ENCODE assay signal across 17 mouse cellular contexts in genomic region chr17:27778671-27779355, GRCm38 (mm10). TPM values are rescaled to one million over a fixed set of nuclear protein-coding genes. Genes with fewer than 3 reads are reported as not detected.
DNase-seq lines count a peak whose midpoint lies in the region; ATAC-seq lines count a peak whose summit lies in the region.
"Had no signal": no experiment of that assay in that cellular context is flagged by ENCODE, and none has a peak within 500 bp of the region (broad histone marks: within the 10 kb centered on the region; RNA-seq: fewer than 3 reads in every experiment).

No protein-coding gene starts in this region.

- peak overlapping the region; percentile 95 for H3K27ac ChIP-seq in liver, embryonic 15.5 days (replicated peaks)
- no peak overlapping the region for H3K27ac ChIP-seq in stomach, embryonic 15.5 days
- no peak overlapping the region for H3K27ac ChIP-seq in forebrain, embryonic 14.5 days (ENCODE audit: low read depth, low read length)
- H3K27ac ChIP-seq: forebrain, embryonic 10.5 days; heart, embryonic 10.5 days; lung, embryonic 15.5 days; neural tube, embryonic 13.5 days had no signal

- peaks cover 95% of the 10 kb centered on the region for H3K4me1 ChIP-seq in megakaryocyte, embryonic 14.5 days
- peaks cover 57% of the 10 kb centered on the region for H3K4me1 ChIP-seq in liver, embryonic 15.5 days (replicated peaks)
- H3K4me1 ChIP-seq in stomach, embryonic 15.5 days, result no peaks in the 10 kb centered on the region
- H3K4me1 ChIP-seq in forebrain, embryonic 14.5 days (ENCODE audit: control insufficient read depth, insufficient read depth, low read length), result no peaks in the 10 kb centered on the region
- H3K4me1 ChIP-seq: lung, embryonic 15.5 days; neural tube, embryonic 13.5 days had no signal

- no peaks in the 10 kb centered on the region for H3K9me3 ChIP-seq in megakaryocyte, embryonic 14.5 days
- H3K9me3 ChIP-seq in liver, embryonic 15.5 days (replicated peaks), result no peaks in the 10 kb centered on the region
- H3K9me3 ChIP-seq in stomach, embryonic 15.5 days, result no peaks in the 10 kb centered on the region
- H3K9me3 ChIP-seq in forebrain, embryonic 14.5 days (replicated peaks; ENCODE audit: control insufficient read depth, low read length), result no peaks in the 10 kb centered on the region
- H3K9me3 ChIP-seq: forebrain, embryonic 10.5 days; heart, embryonic 10.5 days; lung, embryonic 15.5 days; neural tube, embryonic 13.5 days had no signal

- peaks cover 87% of the 10 kb centered on the region for H3K36me3 ChIP-seq in megakaryocyte, embryonic 14.5 days (replicated peaks; ENCODE audit: low read length)
- H3K36me3 ChIP-seq in liver, embryonic 15.5 days (replicated peaks), result peaks cover 37% of the 10 kb centered on the region
- peaks cover 8% of the 10 kb centered on the region for H3K36me3 ChIP-seq in stomach, embryonic 15.5 days
- peaks cover 19% of the 10 kb centered on the region; the same call in 1 of the 2 replicates for H3K36me3 ChIP-seq in forebrain, embryonic 14.5 days (ENCODE audit: control insufficient read depth, insufficient read depth, low read length)

- no peak for DNase-seq in forebrain, embryonic 14.5 days (ENCODE audit: low spot score)
- DNase-seq in ovary, postnatal 14 days (ENCODE audit: low spot score), result no peak
- DNase-seq in thymus, adult 18-20 months, result no peak
- DNase-seq: adrenal gland, postnatal 14 days; cerebellum, adult 11 months; midbrain, embryonic 14.5 days had no signal

- peak overlapping the region; percentile 64 for H3K4me2 ChIP-seq in liver, embryonic 15.5 days
- H3K4me2 ChIP-seq in stomach, embryonic 15.5 days, result no peak overlapping the region
- no peak overlapping the region for H3K4me2 ChIP-seq in forebrain, embryonic 14.5 days (ENCODE audit: low read length)
- H3K4me2 ChIP-seq: lung, embryonic 15.5 days; neural tube, embryonic 13.5 days had no signal

- ATAC-seq in megakaryocyte, adult 5-6 weeks (ENCODE audit: poor library complexity, severe bottlenecking), result no peak
- ATAC-seq in erythroblast, adult 5-6 weeks (replicated peaks; ENCODE audit: low FRiP score, poor library complexity, severe bottlenecking), result peak; percentile 78
- ATAC-seq in liver, embryonic 15.5 days (ENCODE audit: insufficient read depth), result peak; percentile 85
- peak; percentile 67; the same call in 1 of the 2 replicates for ATAC-seq in stomach, embryonic 15.5 days (ENCODE audit: insufficient read depth, low FRiP score, low read depth)
- no peak for ATAC-seq in forebrain, embryonic 14.5 days
- ATAC-seq: hindbrain, embryonic 16.5 days had no signal

- 71% methylated on average over 9 of the region's 9 CpGs for WGBS in liver, embryonic 15.5 days (ENCODE audit: insufficient replicate concordance)
- 91% methylated on average over 9 of the region's 9 CpGs for WGBS in stomach, embryonic 15.5 days
- 96% methylated on average over 9 of the region's 9 CpGs for WGBS in forebrain, embryonic 14.5 days

- no peaks in the 10 kb centered on the region for H3K27me3 ChIP-seq in megakaryocyte, embryonic 14.5 days (replicated peaks)
- no peaks in the 10 kb centered on the region for H3K27me3 ChIP-seq in liver, embryonic 15.5 days
- H3K27me3 ChIP-seq in stomach, embryonic 15.5 days (replicated peaks), result no peaks in the 10 kb centered on the region
- H3K27me3 ChIP-seq in forebrain, embryonic 14.5 days (replicated peaks; ENCODE audit: control insufficient read depth, insufficient read depth, low read length), result no peaks in the 10 kb centered on the region
- H3K27me3 ChIP-seq: CH12.LX; lung, embryonic 15.5 days; neural tube, embryonic 13.5 days had no signal

- peak overlapping the region; percentile 50; the same call in 1 of the 2 replicates for H3K9ac ChIP-seq in liver, embryonic 15.5 days
- no peak overlapping the region for H3K9ac ChIP-seq in stomach, embryonic 15.5 days
- no peak overlapping the region for H3K9ac ChIP-seq in forebrain, embryonic 14.5 days (ENCODE audit: low read length)
- H3K9ac ChIP-seq: lung, embryonic 15.5 days; neural tube, embryonic 13.5 days had no signal

- peak overlapping the region; percentile 83 for H3K4me3 ChIP-seq in megakaryocyte, embryonic 14.5 days (replicated peaks)
- peak overlapping the region; percentile 39 for H3K4me3 ChIP-seq in liver, embryonic 15.5 days (replicated peaks)
- no peak overlapping the region for H3K4me3 ChIP-seq in stomach, embryonic 15.5 days (replicated peaks)
- no peak overlapping the region for H3K4me3 ChIP-seq in forebrain, embryonic 14.5 days (ENCODE audit: low read depth, low read length)
- H3K4me3 ChIP-seq: forebrain, embryonic 10.5 days; heart, embryonic 10.5 days; lung, embryonic 15.5 days; neural tube, embryonic 13.5 days had no signal

RNA-seq across cellular contexts. Expression of gene D17Wsu92e, which starts 41.6 kb away (rescaled TPM):
- polyA plus RNA-seq in megakaryocyte, embryonic 14.5 days (2012; ENCODE audit: insufficient read depth, low replicate concordance), result 15.2 and 42.6 TPM in 2 replicates
- total RNA-seq in megakaryocyte, adult 5-6 weeks (2015), result 40.4 and 43.6 TPM in 2 replicates
- total RNA-seq in megakaryocyte, adult 5-6 weeks (2017), result 60.4 and 72.7 TPM in 2 replicates
- 63.8 and 80.7 TPM in 2 replicates for total RNA-seq in erythroblast, adult 5-6 weeks (2015; ENCODE audit: low replicate concordance)
- 193 and 216 TPM in 2 replicates for total RNA-seq in erythroblast, adult 5-6 weeks (2017; ENCODE audit: low replicate concordance)
- 13.3 and 18.2 TPM in 2 replicates for polyA plus RNA-seq in liver, embryonic 15.5 days (2015; fragmentation: Nextera tagmentation; extraction: Ambion mirVana)
- 20.0 and 23.1 TPM in 2 replicates for polyA plus RNA-seq in stomach, embryonic 15.5 days (2015; fragmentation: Nextera tagmentation; extraction: Ambion mirVana)
- polyA plus RNA-seq in forebrain, embryonic 14.5 days (2014; fragmentation: Nextera tagmentation; extraction: Ambion mirVana), result 9.8 and 10.2 TPM in 2 replicates

RNA-seq across cellular contexts. Expression of gene Spdef, which starts 50.1 kb away (rescaled TPM):
- 1.4 and 2.3 TPM in 2 replicates for polyA plus RNA-seq in megakaryocyte, embryonic 14.5 days (2012; ENCODE audit: insufficient read depth, low replicate concordance)
- not detected in 2 replicates for total RNA-seq in megakaryocyte, adult 5-6 weeks (2015)
- not detected in 2 replicates for total RNA-seq in megakaryocyte, adult 5-6 weeks (2017)
- total RNA-seq in erythroblast, adult 5-6 weeks (2015; ENCODE audit: low replicate concordance), result not detected in 2 replicates
- not detected in 2 replicates for total RNA-seq in erythroblast, adult 5-6 weeks (2017; ENCODE audit: low replicate concordance)
- polyA plus RNA-seq in liver, embryonic 15.5 days (2015; fragmentation: Nextera tagmentation; extraction: Ambion mirVana), result 0.18 TPM in 1 of 2 replicates, not detected in the other
- 18.9 and 22.8 TPM in 2 replicates for polyA plus RNA-seq in stomach, embryonic 15.5 days (2015; fragmentation: Nextera tagmentation; extraction: Ambion mirVana)
- polyA plus RNA-seq in forebrain, embryonic 14.5 days (2014; fragmentation: Nextera tagmentation; extraction: Ambion mirVana), result 0.44 TPM in 1 of 2 replicates, not detected in the other
- total RNA-seq: adrenal gland, postnatal 14 days; CH12.LX had no signal

RNA-seq across cellular contexts. Expression of gene Snrpc, which starts 59.1 kb away (rescaled TPM):
- 400 and 415 TPM in 2 replicates for polyA plus RNA-seq in megakaryocyte, embryonic 14.5 days (2012; ENCODE audit: insufficient read depth, low replicate concordance)
- total RNA-seq in megakaryocyte, adult 5-6 weeks (2015), result 109 and 136 TPM in 2 replicates
- 97.1 and 98.6 TPM in 2 replicates for total RNA-seq in megakaryocyte, adult 5-6 weeks (2017)
- total RNA-seq in erythroblast, adult 5-6 weeks (2015; ENCODE audit: low replicate concordance), result 20.6 and 60.0 TPM in 2 replicates
- 43.8 and 51.5 TPM in 2 replicates for total RNA-seq in erythroblast, adult 5-6 weeks (2017; ENCODE audit: low replicate concordance)
- polyA plus RNA-seq in liver, embryonic 15.5 days (2015; fragmentation: Nextera tagmentation; extraction: Ambion mirVana), result 115 and 125 TPM in 2 replicates
- 247 and 276 TPM in 2 replicates for polyA plus RNA-seq in stomach, embryonic 15.5 days (2015; fragmentation: Nextera tagmentation; extraction: Ambion mirVana)
- 301 and 338 TPM in 2 replicates for polyA plus RNA-seq in forebrain, embryonic 14.5 days (2014; fragmentation: Nextera tagmentation; extraction: Ambion mirVana)

Comparison
In these comparisons a context has a peak if more than half of its experiments do, and no peak if none do; other contexts are left out.
1. H3K4me3 ChIP-seq: peak in megakaryocyte, embryonic 14.5 days (single experiment) and liver, embryonic 15.5 days (single experiment); none in stomach, embryonic 15.5 days (single experiment) and forebrain, embryonic 14.5 days (single experiment).
2. ATAC-seq: peak in erythroblast, adult 5-6 weeks (single experiment), liver, embryonic 15.5 days (single experiment) and stomach, embryonic 15.5 days (single experiment); none in megakaryocyte, adult 5-6 weeks (single experiment) and forebrain, embryonic 14.5 days (single experiment).